Mouse (Mus musculus) G1E (cell line): ENCODE measurements around the gene Tspan31.

Experiments
- CTCF ChIP-seq: IDR thresholded peaks from 2 replicates; pipeline ENCODE4 v1.5.1; 2012; ENCODE audit warnings: low read depth, low read length, inconsistent platforms, mixed read lengths
- GATA1 ChIP-seq: IDR thresholded peaks from 2 replicates; pipeline ENCODE4 v1.6.1; 2012; ENCODE audit warnings: borderline replicate concordance, low read length, inconsistent platforms, mixed read lengths
- GATA2 ChIP-seq: IDR thresholded peaks from 2 replicates; pipeline ENCODE4 v1.6.1; 2012; ENCODE audit warnings: low read depth, low read length, inconsistent platforms, borderline replicate concordance
- POLR2AphosphoS5 ChIP-seq: IDR thresholded peaks from 2 replicates; pipeline ENCODE4 v1.6.1; 2012; ENCODE audit warnings: low read depth, low read length, inconsistent platforms; ENCODE audit not compliant: insufficient replicate concordance
- TAL1 ChIP-seq: conservative IDR thresholded peaks from 2 replicates; pipeline ENCODE4 v1.6.1; 2012; ENCODE audit warnings: low read depth, low read length, inconsistent platforms, mixed read lengths

GRCm38 (mm10) chr10:127061513-127061912 is 8.6 kb downstream of the Tspan31 start:
- TF ChIP-seq CTCF (no peak), TAL1 (no peak), GATA1 (no peak), POLR2AphosphoS5 (no peak), GATA2 (no peak)
